Mouse (Mus musculus): ENCODE measurements around the gene Gm10491. TPM values are rescaled to one million over a fixed set of nuclear protein-coding genes. Genes with fewer than 3 reads are reported as not detected.
"Not testable (repeated sequence)": the region's sequence is repeated elsewhere in the genome, so short reads cannot be mapped to it uniquely, and the experiment has no call there.

The Gm10491 gene
- polyA plus RNA-seq, 1 experiment from 2014 or later: not detected

DNA sequence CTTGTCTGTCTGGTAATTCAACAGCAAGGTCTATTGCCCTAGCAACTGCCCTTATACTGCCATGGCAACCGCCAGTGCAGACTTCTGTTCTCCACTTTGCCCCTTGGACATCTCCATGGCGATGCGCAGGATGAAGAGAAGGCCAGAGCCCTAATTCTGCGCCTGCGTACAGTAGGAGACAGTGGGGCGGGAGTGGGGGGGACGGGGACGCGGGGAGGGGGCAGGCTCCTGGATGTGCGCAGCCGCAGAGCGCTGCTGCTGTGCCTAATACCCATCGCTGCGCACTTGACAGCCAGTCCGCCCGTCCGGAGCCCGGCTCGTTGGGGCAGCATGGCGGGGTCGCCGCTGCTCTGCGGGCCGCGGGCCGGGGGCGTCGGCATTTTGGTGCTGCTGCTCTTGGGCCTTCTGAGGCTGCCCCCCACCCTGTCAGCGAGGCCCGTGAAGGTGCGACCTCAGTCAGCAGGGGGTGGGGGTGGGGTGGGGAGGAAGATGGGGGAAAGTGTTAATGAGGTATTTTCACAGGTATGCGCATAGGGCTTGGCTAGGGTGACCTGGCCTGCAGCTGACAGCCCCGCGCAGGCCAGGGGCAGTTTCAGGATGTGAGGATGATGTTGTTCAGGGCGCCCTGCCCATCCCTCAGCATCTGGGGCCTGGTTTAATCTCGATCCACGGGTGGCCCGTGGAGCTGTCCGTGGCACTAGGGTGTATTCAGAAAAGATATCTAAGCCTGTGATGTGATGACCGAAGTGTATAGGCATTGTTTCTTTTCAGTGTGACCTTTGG is 12.2 kb upstream of the Gm10491 start, which contains the start of gene Pcsk1n:
Gene Pcsk1n (plus strand): TSS at position 222 of the 783 bp plus-strand sequence.
- no peaks in the 10 kb centered on the region for H3K36me3 ChIP-seq
- 0 out of 2 replicates have a peak, but pooled peaks cover 11% of the 10 kb centered on the region for H3K4me1 ChIP-seq
- no peak within 1 kb of the TSS for H3K27ac ChIP-seq (replicated peaks)
- no peak for ATAC-seq (ENCODE audit: extremely low read depth, insufficient number of reproducible peaks, low FRiP score, low TSS enrichment)
- H3K4me3 ChIP-seq: peak within 1 kb of the TSS; percentile 31; the same call in 1 of the 2 replicates
- no peak within 1 kb of the TSS for H3K9ac ChIP-seq
- peaks cover 66% of the 10 kb centered on the region for H3K27me3 ChIP-seq (replicated peaks)
- peak within 1 kb of the TSS; percentile 55 for H3K4me2 ChIP-seq
- no peaks in the 10 kb centered on the region for H3K9me3 ChIP-seq
- 6% methylated on average over 23 of the region's 40 CpGs for WGBS

DNA sequence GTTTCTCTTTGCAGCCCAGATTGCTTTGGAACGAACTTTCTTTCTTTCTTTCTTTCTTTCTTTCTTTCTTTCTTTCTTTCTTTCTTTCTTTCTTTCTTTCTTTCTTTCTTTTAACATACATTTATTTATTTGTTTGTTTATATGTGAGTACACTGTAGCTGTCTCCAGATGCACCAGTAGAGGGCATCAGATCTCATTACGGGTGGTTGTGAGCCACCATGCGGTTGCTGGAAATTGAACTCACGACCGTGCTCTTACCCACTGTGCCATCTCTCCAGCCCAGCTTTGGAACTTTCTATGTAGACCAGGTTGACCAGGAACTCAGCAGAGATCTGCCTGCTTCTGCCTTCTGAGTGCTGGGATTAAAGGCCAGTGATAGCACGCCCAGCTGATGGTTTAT is 10.3 kb upstream of the Gm10491 start:
- peaks cover 48% of the 10 kb centered on the region for H3K27me3 ChIP-seq (replicated peaks)
- not testable (repeated sequence) for ATAC-seq (ENCODE audit: extremely low read depth, insufficient number of reproducible peaks, low FRiP score, low TSS enrichment); H3K27ac ChIP-seq (replicated peaks); H3K4me2 ChIP-seq; H3K36me3 ChIP-seq; H3K4me3 ChIP-seq; H3K9me3 ChIP-seq; H3K9ac ChIP-seq
- H3K4me1 ChIP-seq: 0 out of 2 replicates have a peak, but pooled peaks cover 11% of the 10 kb centered on the region
- WGBS: 65% methylated on average over 6 of the region's 6 CpGs

DNA sequence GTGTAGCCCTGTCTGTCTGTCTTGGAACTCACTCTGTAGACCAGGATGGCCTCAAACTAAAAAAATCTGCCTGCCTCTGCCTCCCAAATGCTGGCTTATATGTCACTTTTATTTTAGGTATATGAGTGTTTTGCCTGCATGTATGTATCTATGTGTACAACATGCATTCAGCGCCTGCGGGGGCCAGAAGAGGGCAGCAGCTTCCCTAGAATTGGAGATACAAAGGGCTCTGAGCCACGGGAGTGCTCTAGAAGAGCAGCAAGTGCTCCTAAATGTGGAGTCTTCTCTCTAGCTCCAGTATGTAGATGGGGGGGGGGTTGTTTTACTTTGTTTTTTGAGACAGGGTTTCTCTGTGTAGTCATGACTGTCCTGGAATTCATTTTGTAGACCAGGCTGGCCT is 8.0 kb upstream of the Gm10491 start:
- H3K9me3 ChIP-seq; H3K27ac ChIP-seq (replicated peaks); H3K9ac ChIP-seq; H3K36me3 ChIP-seq; H3K4me3 ChIP-seq; H3K4me2 ChIP-seq; ATAC-seq (ENCODE audit: extremely low read depth, insufficient number of reproducible peaks, low FRiP score, low TSS enrichment); H3K4me1 ChIP-seq: not testable (repeated sequence)
- 8% methylated on average over 3 of the region's 3 CpGs for WGBS
- H3K27me3 ChIP-seq (replicated peaks): peaks cover 25% of the 10 kb centered on the region

DNA sequence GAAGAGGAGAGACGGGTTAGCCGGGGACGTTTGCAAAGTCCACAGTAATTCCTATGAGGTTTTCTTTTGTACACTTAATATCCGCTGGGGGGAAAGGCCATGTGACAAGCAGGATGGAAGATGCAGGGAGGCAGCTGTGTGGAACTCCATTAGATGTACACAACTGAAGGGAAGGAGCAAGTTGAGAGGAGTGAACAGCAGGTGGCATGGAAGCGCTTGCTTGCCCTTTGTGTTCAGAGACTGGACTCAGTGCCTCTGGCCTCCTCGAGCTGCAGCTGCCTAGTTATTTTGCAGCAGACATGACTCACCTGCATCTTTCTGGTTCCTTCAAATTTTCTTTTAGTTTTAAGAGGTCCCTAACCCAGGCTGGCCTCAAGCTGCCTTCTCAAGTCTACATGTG is 2.8 kb upstream of the Gm10491 start:
- WGBS: 59% methylated on average over 6 of the region's 6 CpGs
- ATAC-seq (ENCODE audit: extremely low read depth, insufficient number of reproducible peaks, low FRiP score, low TSS enrichment): no peak

DNA sequence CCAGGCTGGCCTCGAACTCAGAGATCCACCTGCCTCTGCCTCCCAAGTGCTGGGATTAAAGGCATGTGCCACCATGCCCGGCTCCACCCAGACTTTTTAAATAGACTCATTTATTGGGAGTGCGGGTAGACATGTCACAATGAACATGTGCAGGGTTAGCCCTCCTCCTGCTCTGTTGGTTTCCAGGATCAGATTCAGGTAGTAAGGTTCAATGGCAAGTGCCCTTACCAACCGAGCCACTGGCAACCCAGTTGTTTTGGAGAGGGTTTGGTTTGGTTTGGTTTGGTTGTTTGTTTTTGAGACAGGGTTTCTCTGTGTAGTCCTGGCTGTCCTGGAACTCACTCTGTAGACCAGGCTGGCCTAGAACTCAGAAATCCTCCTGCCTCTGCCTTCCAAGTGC is 1.6 kb upstream of the Gm10491 start, which contains the start of gene Gm10490:
Gene Gm10490 (plus strand): TSS at position 301 of the 400 bp plus-strand sequence.
- H3K36me3 ChIP-seq: peaks cover 12% of the 10 kb centered on the region
- not testable (repeated sequence) for ATAC-seq (ENCODE audit: extremely low read depth, insufficient number of reproducible peaks, low FRiP score, low TSS enrichment); H3K4me2 ChIP-seq; H3K4me3 ChIP-seq; H3K9me3 ChIP-seq; H3K4me1 ChIP-seq; H3K27me3 ChIP-seq (replicated peaks); H3K27ac ChIP-seq (replicated peaks); H3K9ac ChIP-seq
- WGBS: 78% methylated on average over 4 of the region's 4 CpGs

More for the DNA sequence above, 2.8 kb upstream of the Gm10491 start:
- Histone ChIP-seq H3K36me3 (peaks cover 12% of the 10 kb centered on the region), H3K4me2 (no peak overlapping the region), H3K9ac (no peak overlapping the region), H3K4me1 (no peaks in the 10 kb centered on the region), H3K27ac (replicated peaks) (no peak overlapping the region), H3K4me3 (no peak overlapping the region), H3K9me3 (no peaks in the 10 kb centered on the region), H3K27me3 (replicated peaks) (no peaks in the 10 kb centered on the region)

DNA sequence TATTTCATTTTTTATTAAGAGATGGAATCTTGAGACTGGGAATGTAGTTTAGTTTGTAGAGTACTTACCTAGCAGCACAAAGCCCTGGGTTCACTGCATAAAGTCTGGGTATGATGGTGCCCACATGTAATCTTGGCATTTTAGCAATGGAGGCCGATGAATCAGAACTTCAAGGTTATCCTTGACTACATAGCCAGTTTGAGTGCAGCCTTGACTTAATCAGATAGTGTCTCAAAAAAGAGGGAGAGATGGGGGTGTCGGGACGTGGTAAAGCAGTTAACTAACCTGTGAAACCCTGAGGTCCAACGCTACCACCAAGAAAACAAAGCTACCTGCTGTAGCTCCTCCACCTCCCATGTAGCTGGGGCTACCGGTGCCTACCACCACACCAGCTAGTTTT is 3.2 kb downstream of the Gm10491 start:
- ATAC-seq (ENCODE audit: extremely low read depth, insufficient number of reproducible peaks, low FRiP score, low TSS enrichment): no peak
- no peak overlapping the region for H3K4me2 ChIP-seq
- H3K36me3 ChIP-seq: peaks cover 18% of the 10 kb centered on the region
- H3K4me1 ChIP-seq: peaks cover 4% of the 10 kb centered on the region; the same call in 1 of the 2 replicates
- no peak overlapping the region for H3K9ac ChIP-seq
- 85% methylated on average over 5 of the region's 5 CpGs for WGBS
- no peaks in the 10 kb centered on the region for H3K9me3 ChIP-seq
- H3K27ac ChIP-seq (replicated peaks): no peak overlapping the region
- no peak overlapping the region for H3K4me3 ChIP-seq
- no peaks in the 10 kb centered on the region for H3K27me3 ChIP-seq (replicated peaks)

DNA sequence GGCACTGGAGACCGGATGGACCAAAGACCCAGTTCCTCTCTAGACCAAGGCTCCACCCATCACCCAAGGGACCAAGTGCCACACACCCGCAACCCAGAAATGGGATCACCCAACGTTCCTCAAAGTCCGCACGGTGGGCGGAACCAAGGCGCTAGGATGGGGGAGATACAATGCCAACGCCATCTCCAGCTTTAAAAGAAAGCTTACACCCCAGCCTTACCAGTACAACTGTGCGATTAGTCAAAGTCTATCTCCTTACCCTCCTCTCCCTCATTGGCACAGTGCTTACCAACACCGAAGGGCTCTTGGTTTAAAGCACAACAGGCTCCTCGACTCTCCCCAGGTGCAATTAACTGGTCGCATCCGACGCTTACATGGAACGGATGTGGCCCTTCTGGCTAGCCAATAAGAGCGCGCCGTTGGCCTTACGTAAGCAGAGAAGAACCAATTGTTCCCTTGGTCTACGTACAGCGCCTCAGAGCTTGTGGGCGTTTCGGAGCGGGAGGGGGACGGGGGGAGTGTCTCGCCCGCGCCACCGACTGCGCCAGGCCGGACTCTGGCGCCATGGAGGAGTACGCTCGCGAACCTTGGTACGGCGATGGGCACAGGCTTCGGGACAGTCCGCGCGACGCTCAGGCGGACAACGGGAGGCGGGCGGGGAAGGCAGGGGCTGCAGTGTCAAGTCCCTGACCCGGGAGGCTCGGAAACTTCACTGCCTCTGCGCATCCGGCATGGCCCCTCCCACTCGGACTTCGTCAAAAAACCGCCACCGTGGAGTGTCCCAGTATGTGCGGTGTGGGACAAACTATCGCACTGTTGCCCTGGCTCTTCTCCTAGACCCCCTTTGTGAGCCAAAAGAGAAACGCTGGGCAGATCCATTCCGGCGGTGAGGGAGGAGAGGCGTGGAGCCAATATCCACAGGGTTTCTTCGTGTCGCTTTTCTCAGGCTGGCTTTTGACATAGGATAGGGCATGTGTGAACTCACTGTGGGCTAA is 8.5 kb downstream of the Gm10491 start, which contains the start of the genes Pqbp1 and Timm17b:
Gene Pqbp1 (minus strand): TSS at position 390 of the 995 bp plus-strand sequence.
Gene Timm17b (plus strand): TSS at position 478 of the 995 bp plus-strand sequence.
- ATAC-seq (ENCODE audit: extremely low read depth, insufficient number of reproducible peaks, low FRiP score, low TSS enrichment): peak; percentile 98
- 7% methylated on average over 62 of the region's 62 CpGs for WGBS
- Histone ChIP-seq H3K4me1 (peaks cover 10% of the 10 kb centered on the region), H3K4me2 (peak within 1 kb of the TSS; percentile 71), H3K36me3 (peaks cover 27% of the 10 kb centered on the region), H3K4me3 (peak within 1 kb of the TSS; percentile 67), H3K9me3 (no peaks in the 10 kb centered on the region), H3K9ac (peak within 1 kb of the TSS; percentile 82), H3K27ac (replicated peaks) (peak within 1 kb of the TSS; percentile 82), H3K27me3 (replicated peaks) (no peaks in the 10 kb centered on the region)

DNA sequence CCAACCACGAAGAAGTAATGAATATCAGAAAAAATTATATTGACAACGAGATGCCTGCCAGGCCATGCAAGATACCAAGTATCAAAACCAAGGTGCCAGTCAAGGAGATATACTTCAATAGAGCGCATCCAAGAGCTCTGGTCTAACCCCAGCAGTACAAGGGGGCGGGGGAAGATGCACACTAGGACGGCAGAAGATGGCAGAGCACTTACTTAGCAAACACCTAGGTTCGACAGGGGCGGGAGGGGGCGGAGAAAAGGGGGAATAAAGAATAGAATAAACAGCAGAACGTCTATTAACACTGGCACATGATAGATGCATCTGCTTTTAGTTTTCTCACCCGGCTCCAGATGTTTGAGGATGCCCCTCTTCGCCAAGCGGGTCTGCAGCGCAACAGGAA is 9.4 kb downstream of the Gm10491 start:
- H3K4me3 ChIP-seq: peak overlapping the region; percentile 67
- H3K9me3 ChIP-seq: no peaks in the 10 kb centered on the region
- H3K4me1 ChIP-seq: peaks cover 10% of the 10 kb centered on the region
- 23% methylated on average over 13 of the region's 13 CpGs for WGBS
- no peaks in the 10 kb centered on the region for H3K27me3 ChIP-seq (replicated peaks)
- peak overlapping the region; percentile 80 for H3K9ac ChIP-seq
- no peak overlapping the region for H3K27ac ChIP-seq (replicated peaks)
- H3K36me3 ChIP-seq: peaks cover 30% of the 10 kb centered on the region
- ATAC-seq (ENCODE audit: extremely low read depth, insufficient number of reproducible peaks, low FRiP score, low TSS enrichment): no peak
- peak overlapping the region; percentile 71 for H3K4me2 ChIP-seq

DNA sequence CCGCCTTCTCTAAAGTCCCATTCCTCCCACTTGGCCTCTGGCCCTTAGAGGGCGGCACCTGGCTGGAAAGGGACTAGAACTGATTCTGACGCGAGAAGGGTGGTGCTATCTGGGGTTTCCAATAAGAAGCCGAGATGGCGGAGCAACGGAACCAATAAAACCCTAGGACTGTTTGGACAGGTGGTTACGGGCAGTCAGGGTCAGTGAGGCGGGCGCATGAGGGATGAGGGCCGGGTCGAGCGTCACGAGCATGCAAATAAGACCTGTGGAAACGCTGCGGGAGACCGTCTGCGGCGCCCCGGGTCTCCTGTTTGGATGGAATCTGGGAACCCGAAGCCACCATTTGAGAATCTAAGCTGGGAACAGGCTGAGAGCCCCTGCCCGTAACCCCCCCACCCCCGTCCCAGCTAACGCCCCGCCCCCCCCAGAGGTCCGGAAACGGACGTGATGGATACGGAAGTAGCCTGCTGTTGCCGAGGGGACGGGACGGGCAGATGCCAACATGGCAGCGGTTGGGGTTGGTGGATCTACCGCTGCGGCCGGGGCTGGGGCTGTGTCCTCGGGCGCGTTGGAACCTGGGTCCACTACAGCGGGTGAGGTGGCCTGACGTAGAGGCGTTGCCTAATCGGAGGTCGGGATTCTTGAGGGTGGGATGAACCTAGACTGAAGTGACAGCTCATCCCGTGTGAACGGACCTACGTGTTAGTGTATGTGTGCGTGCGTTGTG is 23.6 kb downstream of the Gm10491 start, which contains the start of gene Slc35a2:
Gene Slc35a2 (plus strand): TSS at position 188 of the 727 bp plus-strand sequence.
- Histone ChIP-seq H3K36me3 (peaks cover 9% of the 10 kb centered on the region; the same call in 1 of the 2 replicates), H3K4me2 (peak within 1 kb of the TSS; percentile 72), H3K9me3 (no peaks in the 10 kb centered on the region), H3K4me1 (peaks cover 12% of the 10 kb centered on the region), H3K4me3 (peak within 1 kb of the TSS; percentile 65), H3K9ac (peak within 1 kb of the TSS; percentile 77), H3K27ac (replicated peaks) (peak within 1 kb of the TSS; percentile 87), H3K27me3 (replicated peaks) (no peaks in the 10 kb centered on the region)
- WGBS: 6% methylated on average over 49 of the region's 49 CpGs
- peak; percentile 85 for ATAC-seq (ENCODE audit: extremely low read depth, insufficient number of reproducible peaks, low FRiP score, low TSS enrichment)

DNA sequence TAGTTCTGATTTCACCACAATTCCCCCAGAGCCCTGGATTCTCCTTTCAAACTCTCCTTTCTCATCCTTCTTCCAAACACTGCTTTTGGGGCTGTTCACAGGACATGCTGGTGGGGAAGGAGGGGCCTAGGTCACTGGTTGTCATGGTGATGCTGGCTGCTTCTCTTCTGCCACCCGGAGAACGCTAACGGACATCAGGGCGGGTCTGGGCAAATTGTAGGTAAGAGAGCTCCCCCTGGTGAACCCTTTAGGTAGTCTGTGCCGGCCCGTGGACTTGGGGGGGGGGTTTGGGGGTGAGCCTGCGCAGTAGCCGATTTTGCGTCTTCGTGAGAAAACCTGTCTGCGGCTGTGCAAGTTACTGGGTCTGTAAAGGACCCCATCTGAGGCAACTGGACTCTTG is 27.8 kb downstream of the Gm10491 start:
- Histone ChIP-seq H3K4me2 (peak overlapping the region; percentile 81), H3K27ac (replicated peaks) (no peak overlapping the region), H3K36me3 (peaks cover 12% of the 10 kb centered on the region; the same call in 1 of the 2 replicates), H3K9me3 (no peaks in the 10 kb centered on the region), H3K9ac (0 out of 2 replicates have a peak overlapping the region, but pooled peaks have one; percentile 19), H3K4me3 (peak overlapping the region; percentile 23; the same call in 1 of the 2 replicates), H3K4me1 (peaks cover 15% of the 10 kb centered on the region), H3K27me3 (replicated peaks) (no peaks in the 10 kb centered on the region)
- 5% methylated on average over 11 of the region's 11 CpGs for WGBS
- no peak for ATAC-seq (ENCODE audit: extremely low read depth, insufficient number of reproducible peaks, low FRiP score, low TSS enrichment)
